Mouse (Mus musculus): ENCODE data around the gene Tmprss4. TPM values are rescaled to one million over a fixed set of nuclear protein-coding genes. Genes with fewer than 3 reads are reported as not detected.

Gene Tmprss4
- polyA plus RNA-seq (2014; fragmentation: Nextera tagmentation; extraction: Ambion mirVana): not detected in 2 replicates

GRCm38 (mm10) chr9:45203797-45204410 lies at the start of gene Tmprss4:
Gene Tmprss4, minus strand, starts transcription at chr9:45204092.
- no peak within 1 kb of the TSS for H3K4me3 ChIP-seq (ENCODE audit: low read depth, low read length)
- no peaks in the 10 kb centered on the region for H3K4me1 ChIP-seq (ENCODE audit: control insufficient read depth, insufficient read depth, low read length)
- H3K36me3 ChIP-seq (ENCODE audit: control insufficient read depth, insufficient read depth, low read length): no peaks in the 10 kb centered on the region
- no peak for ATAC-seq (ENCODE audit: low read depth)
- H3K27ac ChIP-seq (ENCODE audit: low read depth, low read length): no peak within 1 kb of the TSS
- no peak within 1 kb of the TSS for H3K4me2 ChIP-seq (ENCODE audit: low read depth, low read length)
- WGBS: 76% methylated on average over 8 of the region's 8 CpGs
- no peaks in the 10 kb centered on the region for H3K9me3 ChIP-seq (ENCODE audit: control insufficient read depth, low read length)
- no peak within 1 kb of the TSS for H3K9ac ChIP-seq (replicated peaks; ENCODE audit: low read depth, low read length)
- H3K27me3 ChIP-seq (ENCODE audit: control insufficient read depth, insufficient read depth, low read length): no peaks in the 10 kb centered on the region

GRCm38 (mm10) chr9:45252395-45252794 lies 48.5 kb upstream of the Tmprss4 start:
- 82% methylated on average over 6 of the region's 6 CpGs for WGBS
- no peak overlapping the region for H3K4me3 ChIP-seq (ENCODE audit: low read depth, low read length)
- no peaks in the 10 kb centered on the region for H3K27me3 ChIP-seq (ENCODE audit: control insufficient read depth, insufficient read depth, low read length)

GRCm38 (mm10) chr9:45251990-45252389 lies 48.1 kb upstream of the Tmprss4 start:
- no peak overlapping the region for H3K4me3 ChIP-seq (ENCODE audit: low read depth, low read length)
- no peak overlapping the region for H3K9ac ChIP-seq (replicated peaks; ENCODE audit: low read depth, low read length)
- no peak overlapping the region for H3K27ac ChIP-seq (ENCODE audit: low read depth, low read length)
- no peaks in the 10 kb centered on the region for H3K27me3 ChIP-seq (ENCODE audit: control insufficient read depth, insufficient read depth, low read length)
- 65% methylated on average over 4 of the region's 4 CpGs for WGBS
- no peak for ATAC-seq (ENCODE audit: low read depth)
- H3K4me2 ChIP-seq (ENCODE audit: low read depth, low read length): no peak overlapping the region
- no peaks in the 10 kb centered on the region for H3K36me3 ChIP-seq (ENCODE audit: control insufficient read depth, insufficient read depth, low read length)
- H3K9me3 ChIP-seq (ENCODE audit: control insufficient read depth, low read length): no peaks in the 10 kb centered on the region
- no peaks in the 10 kb centered on the region for H3K4me1 ChIP-seq (ENCODE audit: control insufficient read depth, insufficient read depth, low read length)

More at GRCm38 (mm10) chr9:45252395-45252794, 48.5 kb upstream of the Tmprss4 start:
- H3K9me3 ChIP-seq (ENCODE audit: control insufficient read depth, low read length): no peaks in the 10 kb centered on the region
- no peak overlapping the region for H3K27ac ChIP-seq (ENCODE audit: low read depth, low read length)
- H3K36me3 ChIP-seq (ENCODE audit: control insufficient read depth, insufficient read depth, low read length): no peaks in the 10 kb centered on the region
- ATAC-seq (ENCODE audit: low read depth): no peak
- H3K4me1 ChIP-seq (ENCODE audit: control insufficient read depth, insufficient read depth, low read length): no peaks in the 10 kb centered on the region
- H3K9ac ChIP-seq (replicated peaks; ENCODE audit: low read depth, low read length): no peak overlapping the region
- H3K4me2 ChIP-seq (ENCODE audit: low read depth, low read length): no peak overlapping the region

- 86% methylated on average over 3 of the region's 3 CpGs for WGBS
- no peak overlapping the region for H3K9ac ChIP-seq (replicated peaks; ENCODE audit: low read depth, low read length)
- H3K4me3 ChIP-seq (ENCODE audit: low read depth, low read length): no peak overlapping the region
- H3K36me3 ChIP-seq (ENCODE audit: control insufficient read depth, insufficient read depth, low read length): no peaks in the 10 kb centered on the region
- no peaks in the 10 kb centered on the region for H3K9me3 ChIP-seq (ENCODE audit: control insufficient read depth, low read length)
- ATAC-seq (ENCODE audit: low read depth): no peak
- no peak overlapping the region for H3K4me2 ChIP-seq (ENCODE audit: low read depth, low read length)
- H3K27me3 ChIP-seq (ENCODE audit: control insufficient read depth, insufficient read depth, low read length): no peaks in the 10 kb centered on the region
- no peak overlapping the region for H3K27ac ChIP-seq (ENCODE audit: low read depth, low read length)
- no peaks in the 10 kb centered on the region for H3K4me1 ChIP-seq (ENCODE audit: control insufficient read depth, insufficient read depth, low read length)
These were observed 47.4 kb upstream of the Tmprss4 start for GRCm38 (mm10) chr9:45251281-45251680.

- H3K9ac ChIP-seq (replicated peaks; ENCODE audit: low read depth, low read length): no peak overlapping the region
- H3K4me2 ChIP-seq (ENCODE audit: low read depth, low read length): no peak overlapping the region
- ATAC-seq (ENCODE audit: low read depth): no peak
- H3K4me1 ChIP-seq (ENCODE audit: control insufficient read depth, insufficient read depth, low read length): no peaks in the 10 kb centered on the region
- WGBS: 76% methylated on average over 7 of the region's 7 CpGs
- no peak overlapping the region for H3K4me3 ChIP-seq (ENCODE audit: low read depth, low read length)
- no peak overlapping the region for H3K27ac ChIP-seq (ENCODE audit: low read depth, low read length)
- no peaks in the 10 kb centered on the region for H3K36me3 ChIP-seq (ENCODE audit: control insufficient read depth, insufficient read depth, low read length)
- no peaks in the 10 kb centered on the region for H3K9me3 ChIP-seq (ENCODE audit: control insufficient read depth, low read length)
- H3K27me3 ChIP-seq (ENCODE audit: control insufficient read depth, insufficient read depth, low read length): no peaks in the 10 kb centered on the region
These were observed 46.4 kb upstream of the Tmprss4 start for GRCm38 (mm10) chr9:45250306-45250705.

- H3K4me2 ChIP-seq (ENCODE audit: low read depth, low read length): no peak overlapping the region
- WGBS: 60% methylated on average over 2 of the region's 2 CpGs
These were observed 43.6 kb upstream of the Tmprss4 start for GRCm38 (mm10) chr9:45247536-45247935.

GRCm38 (mm10) chr9:45246060-45246459 lies 42.2 kb upstream of the Tmprss4 start:
- ATAC-seq (ENCODE audit: low read depth): no peak
- H3K4me3 ChIP-seq (ENCODE audit: low read depth, low read length): no peak overlapping the region
- H3K27me3 ChIP-seq (ENCODE audit: control insufficient read depth, insufficient read depth, low read length): no peaks in the 10 kb centered on the region
- H3K9me3 ChIP-seq (ENCODE audit: control insufficient read depth, low read length): no peaks in the 10 kb centered on the region
- 83% methylated on average over 6 of the region's 6 CpGs for WGBS
- no peaks in the 10 kb centered on the region for H3K4me1 ChIP-seq (ENCODE audit: control insufficient read depth, insufficient read depth, low read length)
- no peak overlapping the region for H3K4me2 ChIP-seq (ENCODE audit: low read depth, low read length)
- no peaks in the 10 kb centered on the region for H3K36me3 ChIP-seq (ENCODE audit: control insufficient read depth, insufficient read depth, low read length)
- H3K9ac ChIP-seq (replicated peaks; ENCODE audit: low read depth, low read length): no peak overlapping the region
- no peak overlapping the region for H3K27ac ChIP-seq (ENCODE audit: low read depth, low read length)

More at GRCm38 (mm10) chr9:45247536-45247935, 43.6 kb upstream of the Tmprss4 start:
- Histone ChIP-seq H3K27me3 (ENCODE audit: control insufficient read depth, insufficient read depth, low read length) (no peaks in the 10 kb centered on the region), H3K27ac (ENCODE audit: low read depth, low read length) (no peak overlapping the region), H3K4me1 (ENCODE audit: control insufficient read depth, insufficient read depth, low read length) (no peaks in the 10 kb centered on the region), H3K9me3 (ENCODE audit: control insufficient read depth, low read length) (no peaks in the 10 kb centered on the region), H3K4me3 (ENCODE audit: low read depth, low read length) (no peak overlapping the region), H3K9ac (replicated peaks; ENCODE audit: low read depth, low read length) (no peak overlapping the region), H3K36me3 (ENCODE audit: control insufficient read depth, insufficient read depth, low read length) (no peaks in the 10 kb centered on the region)
- no peak for ATAC-seq (ENCODE audit: low read depth)

- WGBS: 89% methylated on average over 1 of the region's 1 CpGs
- Histone ChIP-seq H3K36me3 (ENCODE audit: control insufficient read depth, insufficient read depth, low read length) (no peaks in the 10 kb centered on the region), H3K9ac (replicated peaks; ENCODE audit: low read depth, low read length) (no peak overlapping the region), H3K27ac (ENCODE audit: low read depth, low read length) (no peak overlapping the region), H3K4me3 (ENCODE audit: low read depth, low read length) (no peak overlapping the region), H3K27me3 (ENCODE audit: control insufficient read depth, insufficient read depth, low read length) (no peaks in the 10 kb centered on the region), H3K9me3 (ENCODE audit: control insufficient read depth, low read length) (no peaks in the 10 kb centered on the region), H3K4me2 (ENCODE audit: low read depth, low read length) (no peak overlapping the region), H3K4me1 (ENCODE audit: control insufficient read depth, insufficient read depth, low read length) (no peaks in the 10 kb centered on the region)
- no peak for ATAC-seq (ENCODE audit: low read depth)
These were observed 41.5 kb upstream of the Tmprss4 start for GRCm38 (mm10) chr9:45245432-45245831.

- H3K27me3 ChIP-seq (ENCODE audit: control insufficient read depth, insufficient read depth, low read length): no peaks in the 10 kb centered on the region
- H3K9me3 ChIP-seq (ENCODE audit: control insufficient read depth, low read length): no peaks in the 10 kb centered on the region
- no peak overlapping the region for H3K4me2 ChIP-seq (ENCODE audit: low read depth, low read length)
- no peaks in the 10 kb centered on the region for H3K4me1 ChIP-seq (ENCODE audit: control insufficient read depth, insufficient read depth, low read length)
- 76% methylated on average over 5 of the region's 5 CpGs for WGBS
- H3K9ac ChIP-seq (replicated peaks; ENCODE audit: low read depth, low read length): no peak overlapping the region
- ATAC-seq (ENCODE audit: low read depth): no peak
- no peak overlapping the region for H3K27ac ChIP-seq (ENCODE audit: low read depth, low read length)
- H3K36me3 ChIP-seq (ENCODE audit: control insufficient read depth, insufficient read depth, low read length): no peaks in the 10 kb centered on the region
- no peak overlapping the region for H3K4me3 ChIP-seq (ENCODE audit: low read depth, low read length)
These were observed 37.5 kb upstream of the Tmprss4 start for GRCm38 (mm10) chr9:45241397-45241796.
